Mouse (Mus musculus) liver, adult (tissue): ENCODE results near the gene Mad2l1bp.

ENCODE experiments used
- GATA4 ChIP-seq: IDR thresholded peaks from 2 replicates; pipeline ENCODE4 v1.6.1; 2014; ENCODE audit warnings: mild to moderate bottlenecking, low read length; ENCODE audit not compliant: insufficient replicate concordance

The Mad2l1bp gene

GRCm38 (mm10) chr17:46126608-46127007 is 26.7 kb downstream of the Mad2l1bp start:
- TF ChIP-seq GATA4: no peak

GRCm38 (mm10) chr17:46123953-46124700 is 29.2 kb downstream of the Mad2l1bp start:
- no peak for TF ChIP-seq GATA4

- no peak for TF ChIP-seq GATA4
Observed at GRCm38 (mm10) chr17:46123285-46123684, 30.1 kb downstream of the Mad2l1bp start.

GRCm38 (mm10) chr17:46122791-46123190 is 30.6 kb downstream of the Mad2l1bp start:
- TF ChIP-seq GATA4: no peak

GRCm38 (mm10) chr17:46119641-46120040 is 33.7 kb downstream of the Mad2l1bp start:
- TF ChIP-seq GATA4: no peak

- no peak for TF ChIP-seq GATA4
Observed at GRCm38 (mm10) chr17:46118423-46118850, 34.9 kb downstream of the Mad2l1bp start.

GRCm38 (mm10) chr17:46117623-46118422 is 35.5 kb downstream of the Mad2l1bp start:
- TF ChIP-seq GATA4: no peak

GRCm38 (mm10) chr17:46116881-46117280 is 36.5 kb downstream of the Mad2l1bp start:
- no peak for TF ChIP-seq GATA4

GRCm38 (mm10) chr17:46116138-46116537 is 37.2 kb downstream of the Mad2l1bp start:
- no peak for TF ChIP-seq GATA4

GRCm38 (mm10) chr17:46115489-46115888 is 37.9 kb downstream of the Mad2l1bp start:
- no peak for TF ChIP-seq GATA4

- TF ChIP-seq GATA4: no peak; the same call in 1 of the 2 replicates
Observed at GRCm38 (mm10) chr17:46110402-46111289, 42.7 kb downstream of the Mad2l1bp start, which contains the start of gene Mrps18a. Gene Mrps18a (plus strand): TSS chr17:46110986.

- no peak for TF ChIP-seq GATA4
Observed at GRCm38 (mm10) chr17:46108286-46108685, 45.1 kb downstream of the Mad2l1bp start.

- TF ChIP-seq GATA4: no peak
Observed at GRCm38 (mm10) chr17:46104487-46104886, 48.9 kb downstream of the Mad2l1bp start.

- no peak for TF ChIP-seq GATA4
Observed at GRCm38 (mm10) chr17:46102608-46103159, 50.7 kb downstream of the Mad2l1bp start.

GRCm38 (mm10) chr17:46101906-46102305 is 51.4 kb downstream of the Mad2l1bp start:
- TF ChIP-seq GATA4: no peak

- no peak for TF ChIP-seq GATA4
Observed at GRCm38 (mm10) chr17:46098525-46098924, 54.8 kb downstream of the Mad2l1bp start.
